Mouse (Mus musculus) kidney, postnatal 25 days (tissue): ENCODE measurements around the gene Ephb2.
A peak's percentile ranks its signal among the peaks of the same experiment; 100 is the strongest.

Experiments
- DNase-seq, 2 experiments: peaks; one replicate each; pipeline ENCODE4 v3.0.0; 2021; ENCODE audit warnings: mixed read lengths in 2 of 2

Ephb2 gene

DNA sequence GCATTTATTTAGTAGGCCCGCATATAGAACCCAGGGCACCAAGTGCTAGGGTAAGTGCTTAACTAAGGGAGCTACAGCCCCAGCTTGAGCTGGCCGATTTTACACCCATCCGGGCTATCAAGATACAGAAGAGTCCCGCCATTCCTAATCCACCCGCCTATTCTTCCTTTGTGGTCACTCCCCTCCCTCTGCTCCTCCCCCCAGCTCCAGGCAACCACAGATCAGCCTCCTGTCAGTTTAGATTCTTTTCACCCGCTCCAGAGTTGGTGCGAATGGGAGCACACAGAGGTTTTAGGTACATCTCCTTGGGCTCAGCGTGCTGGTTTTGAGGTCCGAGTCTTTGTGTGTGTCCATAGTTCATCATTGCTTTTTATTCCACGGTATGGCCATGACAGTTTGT lies 196.9 kb downstream of the Ephb2 start:
- no peak for DNase-seq

DNA sequence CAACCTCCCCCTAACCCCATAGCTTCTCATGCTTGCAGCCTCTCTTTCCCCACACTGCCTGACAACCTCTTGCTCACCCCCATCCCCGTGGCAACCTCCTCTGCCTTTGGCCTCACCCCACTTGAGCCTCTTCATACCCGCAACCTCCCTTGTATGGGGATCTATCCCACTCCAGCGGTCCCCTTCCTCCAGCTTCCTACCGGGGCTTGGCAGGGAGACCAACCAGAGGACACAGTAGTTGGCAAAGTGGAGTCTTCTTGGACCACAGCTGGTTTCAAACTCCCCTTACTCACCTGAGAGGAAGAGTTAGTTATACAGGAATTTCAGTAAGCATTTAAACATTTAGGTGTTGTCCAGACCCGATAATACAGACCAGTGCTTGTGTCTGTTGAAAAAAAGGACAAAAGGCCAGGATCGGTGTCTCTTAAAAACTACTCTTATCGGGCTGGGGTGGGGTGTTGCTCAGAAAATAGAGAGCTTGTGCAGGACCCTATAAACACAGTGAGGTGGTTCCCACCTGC lies 197.5 kb downstream of the Ephb2 start:
- DNase-seq, result no peak

DNA sequence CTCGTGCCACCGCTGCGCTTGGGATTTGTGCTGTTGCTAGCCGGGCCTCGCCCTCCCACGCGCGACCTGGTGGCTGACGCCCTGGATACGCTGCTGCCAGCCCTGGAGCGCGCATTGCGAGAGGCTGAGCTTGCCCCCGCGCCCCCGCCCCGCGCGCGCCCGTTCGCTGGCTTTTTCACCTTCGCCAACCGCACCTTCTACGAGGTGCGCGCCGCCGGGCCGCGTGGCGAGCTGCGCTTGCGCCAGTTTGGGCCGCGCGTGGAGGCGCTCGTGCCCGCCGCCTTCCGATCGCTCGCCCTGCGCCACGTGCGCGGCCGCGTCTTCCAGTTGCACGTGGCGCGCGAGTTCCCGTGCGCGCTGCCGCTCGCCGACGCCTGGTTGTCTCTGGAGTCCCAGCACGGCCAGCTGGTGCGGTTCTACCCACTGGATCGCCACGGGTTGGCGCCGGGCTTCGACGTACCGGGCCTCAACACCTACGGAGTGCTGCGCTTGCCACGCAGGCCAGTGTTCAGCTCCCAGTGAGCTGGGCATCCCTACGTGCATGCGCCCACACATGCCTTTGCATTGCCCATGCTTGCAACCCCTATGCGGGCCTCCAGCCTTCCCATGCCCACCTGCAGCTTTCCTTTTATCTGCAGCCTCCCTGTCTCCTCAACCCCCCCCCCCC lies 198.1 kb downstream of the Ephb2 start:
- DNase-seq, result no peak

DNA sequence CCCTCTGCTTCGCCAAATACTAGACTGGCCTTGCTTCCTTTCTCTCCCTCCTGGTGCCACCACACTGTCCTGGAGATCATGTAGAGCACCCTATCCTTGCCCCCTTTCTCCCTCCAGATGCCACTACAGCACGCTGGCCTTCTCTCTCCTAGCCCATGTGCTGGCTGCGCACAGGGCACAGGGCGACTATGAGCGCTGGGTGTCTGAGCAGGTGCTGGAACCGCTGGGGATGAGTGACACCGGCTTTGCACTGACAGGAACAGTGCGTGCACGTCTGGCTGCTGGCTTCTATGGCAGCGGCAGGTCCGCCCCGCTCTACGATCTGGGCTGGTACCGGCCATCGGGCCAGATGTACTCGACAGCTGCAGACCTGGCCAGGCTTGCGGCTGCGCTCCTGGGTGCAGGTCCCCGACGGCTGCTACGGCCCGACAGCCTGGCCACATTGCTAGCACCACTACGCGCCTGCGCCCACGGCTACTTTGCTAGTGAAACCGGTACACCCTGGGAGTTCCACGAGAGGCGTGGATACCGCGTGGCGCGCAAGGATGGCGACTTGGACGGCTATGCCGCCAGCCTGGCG lies 198.7 kb downstream of the Ephb2 start:
- no peak for DNase-seq

GRCm38 (mm10) chr4:136636511-136636910 lies 199.3 kb downstream of the Ephb2 start:
- DNase-seq, result no peak

DNA sequence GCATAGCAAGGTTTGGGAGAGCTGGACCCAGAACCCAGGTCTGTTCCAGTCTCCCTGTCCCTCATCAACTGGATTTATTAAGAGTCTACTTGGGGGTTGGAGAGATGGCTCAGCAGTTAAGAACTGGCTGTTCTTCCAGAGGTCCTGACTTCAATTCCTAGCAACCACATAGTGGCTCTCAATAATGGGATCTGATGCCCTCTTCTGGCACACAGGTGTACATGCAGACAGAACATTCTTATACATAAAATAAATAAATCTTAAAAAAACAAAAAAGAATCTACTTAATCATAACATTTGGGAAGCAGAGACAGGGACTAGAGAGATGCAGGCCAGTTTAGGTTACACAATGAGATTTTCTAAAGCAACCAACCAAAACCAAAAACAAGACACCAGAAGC lies 199.8 kb downstream of the Ephb2 start:
- no peak for DNase-seq

DNA sequence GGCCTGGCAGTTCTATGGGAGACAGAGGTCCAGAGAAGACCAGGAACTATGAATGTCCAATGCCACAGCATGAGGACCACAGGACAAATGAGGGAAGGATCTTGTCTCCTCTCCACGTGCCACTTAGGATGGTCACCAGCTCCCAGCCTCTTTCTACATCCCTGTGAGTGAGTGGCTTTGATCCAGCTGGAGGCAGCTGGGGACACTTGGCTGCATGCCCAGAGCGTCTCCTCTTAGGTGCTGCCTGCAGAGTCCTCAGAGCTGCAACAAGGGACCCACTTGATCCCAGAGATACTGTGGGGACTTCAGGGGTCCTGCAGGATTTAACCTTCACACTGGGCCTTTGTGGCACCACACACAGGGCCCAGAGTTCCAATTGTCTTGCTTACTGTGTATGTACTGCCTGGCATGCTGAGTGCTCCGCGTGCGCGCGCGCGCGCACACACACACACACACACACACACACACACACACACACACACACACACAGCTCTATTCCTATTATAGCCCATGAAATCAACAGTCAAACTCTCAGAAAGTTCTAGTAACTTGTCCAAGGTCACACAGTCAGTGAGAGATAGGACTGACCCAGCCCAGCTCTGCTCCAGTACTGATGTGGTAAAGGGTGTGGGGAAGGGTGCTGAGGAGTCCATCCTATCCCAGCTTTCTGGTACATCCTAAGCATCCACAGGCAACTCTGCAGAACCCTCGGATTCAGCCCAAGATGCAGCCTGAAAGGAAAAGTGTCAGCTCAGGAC lies 204.4 kb downstream of the Ephb2 start:
- peak; percentile 50 to 61 for DNase-seq

DNA sequence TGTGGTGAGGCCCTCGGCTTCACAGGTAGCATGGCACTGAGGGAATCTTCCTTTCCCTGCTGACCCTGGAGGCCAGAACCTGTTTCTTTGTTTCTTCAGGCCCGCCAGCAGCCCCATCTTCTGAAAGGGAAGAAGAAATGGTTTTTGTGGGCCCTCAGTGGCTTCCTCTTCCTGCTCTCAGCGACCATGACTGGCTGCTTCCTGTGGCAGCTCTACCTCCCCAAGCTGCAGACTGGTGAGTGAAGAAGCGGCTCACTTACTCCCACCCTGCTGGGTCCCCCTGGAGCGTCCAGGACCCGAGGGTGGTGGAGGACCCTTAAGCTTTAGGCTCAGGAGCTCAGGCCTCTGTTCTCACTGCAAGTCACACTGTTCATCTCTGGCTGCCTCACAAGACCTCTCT lies 209.2 kb downstream of the Ephb2 start:
- DNase-seq, result no peak

DNA sequence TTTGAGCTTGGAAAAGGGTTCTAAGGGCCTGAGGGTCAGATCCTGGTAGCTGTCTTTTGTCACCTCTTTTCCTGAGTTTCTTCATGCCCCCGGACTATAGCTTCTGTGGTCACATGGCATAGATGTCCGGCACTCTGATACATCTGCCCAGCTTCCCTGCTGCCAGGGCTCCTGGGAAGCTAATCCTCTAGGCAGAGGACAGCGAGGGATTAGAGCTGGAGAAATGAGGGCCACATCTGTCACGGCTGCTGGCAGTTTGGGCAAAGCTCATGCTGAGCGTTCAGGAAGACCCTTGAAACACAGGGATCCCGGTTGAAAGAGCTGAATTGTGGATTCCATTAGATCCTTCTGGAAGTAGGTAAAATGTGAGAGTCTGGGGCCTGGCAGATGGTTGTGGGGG lies 213.4 kb downstream of the Ephb2 start, which contains the start of gene Lactbl1:
Lactbl1 (plus strand) TSS at position 234 of the 400 bp plus-strand sequence.
- DNase-seq, result no peak

DNA sequence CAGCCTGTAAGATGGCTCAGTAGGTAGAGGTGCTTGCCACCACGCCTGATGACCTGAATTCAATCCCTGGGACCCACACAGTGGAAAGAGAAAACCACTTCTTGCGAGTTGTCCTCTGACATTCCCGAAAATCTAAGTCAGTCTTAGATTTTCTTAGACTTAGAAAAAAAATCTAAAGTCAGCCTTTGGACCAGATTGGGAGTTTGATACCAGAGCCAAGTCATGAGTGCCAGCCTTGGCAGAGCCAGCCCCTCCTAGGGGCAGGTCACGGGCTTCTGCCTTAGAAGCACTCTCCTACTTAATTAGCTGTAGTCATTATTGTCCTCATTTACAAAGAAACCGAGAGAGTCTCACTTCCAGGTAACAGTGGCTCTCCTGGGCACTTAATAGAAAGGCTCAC lies 213.8 kb downstream of the Ephb2 start:
- DNase-seq, result no peak

- DNase-seq, result peak in 1 of 2 experiments; percentile 69
These were observed 214.5 kb downstream of the Ephb2 start for GRCm38 (mm10) chr4:136621336-136621735.

DNA sequence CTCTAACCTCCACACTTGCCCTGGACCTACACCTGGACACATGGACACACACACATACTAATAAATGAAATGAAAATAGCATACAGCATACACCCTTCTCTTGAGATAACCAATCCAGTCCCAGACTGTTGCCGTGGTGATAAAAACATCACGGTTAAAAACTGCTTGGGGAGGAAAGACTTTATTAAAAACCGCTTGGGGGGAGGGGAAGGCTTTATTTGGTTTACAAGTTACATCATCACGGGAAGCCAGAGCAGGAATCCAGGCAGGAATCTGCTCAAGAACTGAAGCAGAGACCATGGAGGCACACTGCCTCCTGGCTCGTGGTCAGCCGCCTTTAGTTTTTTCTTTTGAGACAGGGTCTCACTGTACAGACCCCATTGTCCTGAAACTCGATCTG lies 222.1 kb downstream of the Ephb2 start:
- DNase-seq, result no peak

DNA sequence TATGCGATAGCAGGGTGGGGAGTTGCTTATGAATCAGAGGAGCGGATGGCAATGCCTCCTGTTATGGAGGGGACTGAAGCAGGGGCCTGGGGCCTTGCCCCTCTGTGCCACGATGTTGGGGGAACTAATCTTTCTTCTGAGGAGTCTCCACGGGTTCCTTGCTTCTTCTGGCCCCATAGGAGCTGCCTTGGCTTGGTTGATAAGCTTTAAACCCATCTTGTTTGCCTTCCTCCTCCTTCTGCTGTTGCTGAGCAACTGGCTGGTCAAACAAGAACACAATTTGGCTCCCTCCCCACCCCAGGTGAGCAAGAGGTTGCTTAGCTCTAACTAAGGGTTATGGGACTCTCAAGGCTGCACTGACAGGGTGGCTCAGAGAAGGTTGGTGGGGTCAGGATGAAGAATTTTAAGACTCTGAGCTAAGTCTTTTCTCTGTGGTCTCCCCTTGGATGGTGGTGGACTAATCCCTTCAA lies 225.4 kb downstream of the Ephb2 start, which contains the start of gene Tex46:
Tex46 (plus strand) TSS at position 51 of the 470 bp plus-strand sequence.
- DNase-seq, result no peak

GRCm38 (mm10) chr4:136605756-136606485 lies 229.9 kb downstream of the Ephb2 start:
- no peak for DNase-seq

GRCm38 (mm10) chr4:136602568-136602967 lies 233.2 kb downstream of the Ephb2 start, which contains the start of gene Kdm1a:
Kdm1a (minus strand) TSS chr4:136602723.
- peak; percentile 96 to 97 for DNase-seq

GRCm38 (mm10) chr4:136602018-136602554 lies 233.7 kb downstream of the Ephb2 start:
- DNase-seq, result peak; percentile 47 to 60

DNA sequence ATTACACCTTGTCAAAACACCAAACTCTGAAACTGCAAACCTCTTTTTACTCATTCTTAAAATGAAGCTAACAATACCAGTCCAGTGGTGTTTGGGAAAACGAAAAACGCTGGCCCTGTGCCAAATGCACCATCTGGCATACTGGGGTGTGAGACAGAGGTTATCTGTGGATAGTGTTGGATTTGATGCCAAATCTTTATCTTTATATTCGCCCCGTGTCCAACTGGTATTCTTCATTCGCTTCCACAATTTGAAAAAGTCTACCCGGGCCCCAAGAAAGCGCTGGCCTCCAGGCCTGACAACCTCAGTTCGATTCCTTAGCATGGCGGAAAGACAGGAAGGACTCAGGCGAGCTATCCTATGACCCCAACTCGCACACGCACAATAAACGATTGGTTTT lies 234.3 kb downstream of the Ephb2 start:
- DNase-seq, result peak; percentile 62 to 73

DNA sequence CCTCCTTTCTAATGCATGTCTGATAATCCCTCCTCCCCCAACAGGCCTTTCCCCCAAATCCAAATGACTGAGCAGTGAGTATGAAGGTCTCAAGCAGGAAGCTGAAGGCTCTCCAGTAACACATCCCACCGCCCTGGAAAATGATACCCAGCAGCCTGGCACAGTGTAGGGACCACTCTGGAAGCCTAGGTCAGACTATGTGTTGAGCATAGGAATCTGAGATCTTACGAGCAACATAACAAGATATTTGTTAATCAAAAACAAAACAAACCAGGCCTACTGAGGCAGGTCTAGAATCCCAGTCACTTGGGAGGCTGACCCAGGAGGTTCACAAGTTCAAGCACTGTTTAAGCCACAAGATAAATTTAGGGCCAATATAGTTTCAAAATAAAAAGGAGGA lies 235.3 kb downstream of the Ephb2 start:
- DNase-seq, result no peak

DNA sequence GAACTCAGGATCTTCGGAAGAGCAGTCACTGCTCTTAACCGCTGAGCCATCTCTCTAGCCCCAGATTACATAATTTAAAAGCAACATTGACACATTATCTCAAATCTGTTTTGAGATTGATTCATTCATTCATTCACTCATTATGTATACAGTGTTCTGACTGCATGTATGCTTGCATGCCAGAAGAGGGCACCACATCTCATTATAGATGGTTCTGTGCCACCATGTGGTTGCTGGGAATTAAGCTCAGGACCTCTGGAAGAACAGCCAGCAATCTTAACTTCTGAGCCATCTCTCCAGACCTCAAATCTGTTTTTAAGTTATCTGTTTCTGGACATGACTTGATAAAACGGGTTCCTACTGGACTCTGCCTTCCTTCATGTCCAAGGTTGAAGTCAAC lies 235.9 kb downstream of the Ephb2 start:
- DNase-seq, result no peak

- DNase-seq, result no peak
These were observed 237.4 kb downstream of the Ephb2 start for GRCm38 (mm10) chr4:136598268-136598876.
